Mouse (Mus musculus) embryonic facial prominence, embryonic 10.5 days (tissue): Measurements from ENCODE around the gene Aldh1l1. TPM values are rescaled to one million over a fixed set of nuclear protein-coding genes. Genes with fewer than 3 reads are reported as not detected.

Experiments
- DNase-seq: peaks from one replicate; pipeline ENCODE4 v3.0.0-alpha.2; 2017; ENCODE audit warnings: low spot score
- H3K27ac ChIP-seq: fragments of 300-500 bp; sonication (generic); replicated peaks from 2 replicates; pipeline ENCODE4 v1.5.1; 2016; ENCODE audit warnings: mild to moderate bottlenecking
- H3K27me3 ChIP-seq: fragments of 300-500 bp; sonication (generic); replicated peaks from 2 replicates; pipeline ENCODE4 v1.6.1; 2016; ENCODE audit warnings: low read depth, mild to moderate bottlenecking; ENCODE audit not compliant: poor library complexity, severe bottlenecking
- H3K36me3 ChIP-seq: fragments of 300-500 bp; sonication (generic); replicated peaks from 2 replicates; pipeline ENCODE4 v1.6.1; 2016; ENCODE audit warnings: mild to moderate bottlenecking, moderate library complexity
- H3K4me1 ChIP-seq: fragments of 300-500 bp; sonication (generic); 2 replicates; pipeline ENCODE4 v1.6.1; 2016
- H3K4me3 ChIP-seq: fragments of 300-500 bp; sonication (generic); 2 replicates; pipeline ENCODE4 v1.5.1; 2016; ENCODE audit warnings: mild to moderate bottlenecking, moderate library complexity
- H3K9me3 ChIP-seq: fragments of 300-500 bp; sonication (generic); 2 replicates; pipeline ENCODE4 v1.6.1; 2016; ENCODE audit warnings: mild to moderate bottlenecking
- WGBS: fragments of 180-500 bp; shearing (Covaris S2); methylation state at CpG from one replicate; pipeline ENCODE4 v1.1.7; 2016; 5-methylcytosine and 5-hydroxymethylcytosine counted together
- polyA plus RNA-seq: library from polyadenylated mRNA; unstranded; fragments of >200 nt; fragmentation: Nextera tagmentation; extraction: Ambion mirVana; gene quantifications from 2 replicates; pipeline ENCODE4 v1.2.1, GENCODE M21; 2016

Gene Aldh1l1
- polyA plus RNA-seq, 1 experiment from 2014 or later = 2.1 TPM

GRCm38 (mm10) chr6:90541367-90541772, 55.1 kb downstream of the Aldh1l1 start:
- H3K36me3 ChIP-seq = no peaks in the 10 kb centered on the region
- DNase-seq = no peak
- no peak overlapping the region for H3K4me3 ChIP-seq
- peak overlapping the region; percentile 35 for H3K27ac ChIP-seq
- WGBS = 60% methylated on average over 5 of the region's 5 CpGs
- peaks cover 12% of the 10 kb centered on the region for H3K27me3 ChIP-seq
- H3K9me3 ChIP-seq = no peaks in the 10 kb centered on the region
- peaks cover 5% of the 10 kb centered on the region; the same call in 1 of the 2 replicates for H3K4me1 ChIP-seq

- no peaks in the 10 kb centered on the region for H3K9me3 ChIP-seq
- H3K4me1 ChIP-seq = peaks cover 7% of the 10 kb centered on the region; the same call in 1 of the 2 replicates
- no peak for DNase-seq
- H3K27ac ChIP-seq = no peak overlapping the region
- H3K27me3 ChIP-seq = peaks cover 4% of the 10 kb centered on the region; the same call in 1 of the 2 replicates
- no peak overlapping the region for H3K4me3 ChIP-seq
- H3K36me3 ChIP-seq = no peaks in the 10 kb centered on the region
- 77% methylated on average over 2 of the region's 2 CpGs for WGBS
Observed at GRCm38 (mm10) chr6:90544433-90544832, 58.2 kb downstream of the Aldh1l1 start.

- H3K4me3 ChIP-seq = no peak overlapping the region
- WGBS = 68% methylated on average over 3 of the region's 3 CpGs
- H3K36me3 ChIP-seq = no peaks in the 10 kb centered on the region
- peaks cover 19% of the 10 kb centered on the region for H3K4me1 ChIP-seq
- no peak for DNase-seq
- no peak overlapping the region for H3K27ac ChIP-seq
- no peaks in the 10 kb centered on the region for H3K9me3 ChIP-seq
- peaks cover 20% of the 10 kb centered on the region for H3K27me3 ChIP-seq
Observed at GRCm38 (mm10) chr6:90546274-90546673, 60.0 kb downstream of the Aldh1l1 start.

GRCm38 (mm10) chr6:90547041-90547440, 60.8 kb downstream of the Aldh1l1 start:
- no peak overlapping the region for H3K27ac ChIP-seq
- no peak for DNase-seq
- H3K9me3 ChIP-seq = no peaks in the 10 kb centered on the region
- WGBS = 78% methylated on average over 3 of the region's 3 CpGs
- H3K4me3 ChIP-seq = no peak overlapping the region
- H3K36me3 ChIP-seq = no peaks in the 10 kb centered on the region
- H3K27me3 ChIP-seq = peaks cover 24% of the 10 kb centered on the region
- peaks cover 19% of the 10 kb centered on the region for H3K4me1 ChIP-seq

- 8% methylated on average over 25 of the region's 25 CpGs for WGBS
- H3K4me3 ChIP-seq = peak overlapping the region; percentile 52
- peak overlapping the region; percentile 24; the same call in 1 of the 2 replicates for H3K27ac ChIP-seq
- peaks cover 24% of the 10 kb centered on the region for H3K27me3 ChIP-seq
- H3K36me3 ChIP-seq = no peaks in the 10 kb centered on the region
- peaks cover 19% of the 10 kb centered on the region for H3K4me1 ChIP-seq
- H3K9me3 ChIP-seq = no peaks in the 10 kb centered on the region
- DNase-seq = peak; percentile 75
Observed at GRCm38 (mm10) chr6:90550161-90550912, 64.1 kb downstream of the Aldh1l1 start.

GRCm38 (mm10) chr6:90551251-90551650, 65.0 kb downstream of the Aldh1l1 start:
- H3K4me3 ChIP-seq = 0 out of 2 replicates have a peak overlapping the region, but pooled peaks have one; percentile 52
- no peaks in the 10 kb centered on the region for H3K9me3 ChIP-seq
- no peak overlapping the region for H3K27ac ChIP-seq
- peaks cover 24% of the 10 kb centered on the region for H3K27me3 ChIP-seq
- DNase-seq = no peak
- no peaks in the 10 kb centered on the region for H3K36me3 ChIP-seq
- H3K4me1 ChIP-seq = peaks cover 19% of the 10 kb centered on the region

GRCm38 (mm10) chr6:90553197-90553596, 67.0 kb downstream of the Aldh1l1 start:
- Histone ChIP-seq H3K4me3 (no peak overlapping the region), H3K9me3 (no peaks in the 10 kb centered on the region), H3K27ac (no peak overlapping the region), H3K4me1 (peaks cover 17% of the 10 kb centered on the region), H3K27me3 (peaks cover 24% of the 10 kb centered on the region), H3K36me3 (no peaks in the 10 kb centered on the region)
- DNase-seq = no peak

- no peak for DNase-seq
- Histone ChIP-seq H3K36me3 (no peaks in the 10 kb centered on the region), H3K4me1 (peaks cover 17% of the 10 kb centered on the region), H3K4me3 (no peak overlapping the region), H3K27ac (no peak overlapping the region), H3K9me3 (no peaks in the 10 kb centered on the region), H3K27me3 (peaks cover 24% of the 10 kb centered on the region)
- WGBS = 90% methylated on average over 5 of the region's 5 CpGs
Observed at GRCm38 (mm10) chr6:90553682-90554081, 67.5 kb downstream of the Aldh1l1 start.

GRCm38 (mm10) chr6:90556534-90557058, 70.4 kb downstream of the Aldh1l1 start:
- H3K36me3 ChIP-seq = no peaks in the 10 kb centered on the region
- 69% methylated on average over 2 of the region's 2 CpGs for WGBS
- peaks cover 9% of the 10 kb centered on the region for H3K4me1 ChIP-seq
- H3K27ac ChIP-seq = no peak overlapping the region
- no peak overlapping the region for H3K4me3 ChIP-seq
- DNase-seq = no peak
- peaks cover under 1% of the 10 kb centered on the region for H3K27me3 ChIP-seq
- H3K9me3 ChIP-seq = no peaks in the 10 kb centered on the region

GRCm38 (mm10) chr6:90557077-90557476, 70.8 kb downstream of the Aldh1l1 start:
- Histone ChIP-seq H3K36me3 (no peaks in the 10 kb centered on the region), H3K4me1 (peaks cover 10% of the 10 kb centered on the region), H3K27ac (no peak overlapping the region), H3K9me3 (no peaks in the 10 kb centered on the region), H3K4me3 (no peak overlapping the region), H3K27me3 (no peaks in the 10 kb centered on the region)
- WGBS = 85% methylated on average over 7 of the region's 7 CpGs
- no peak for DNase-seq

GRCm38 (mm10) chr6:90557829-90558693, 71.8 kb downstream of the Aldh1l1 start:
- WGBS = 78% methylated on average over 6 of the region's 6 CpGs
- Histone ChIP-seq H3K36me3 (no peaks in the 10 kb centered on the region), H3K27me3 (0 out of 2 replicates have a peak, but pooled peaks cover 3% of the 10 kb centered on the region), H3K9me3 (no peaks in the 10 kb centered on the region), H3K4me3 (no peak overlapping the region), H3K27ac (no peak overlapping the region), H3K4me1 (peaks cover 10% of the 10 kb centered on the region)
- DNase-seq = no peak

- Histone ChIP-seq H3K27me3 (0 out of 2 replicates have a peak, but pooled peaks cover 4% of the 10 kb centered on the region), H3K36me3 (no peaks in the 10 kb centered on the region), H3K9me3 (no peaks in the 10 kb centered on the region), H3K4me1 (peaks cover 10% of the 10 kb centered on the region), H3K27ac (no peak overlapping the region), H3K4me3 (no peak overlapping the region)
- WGBS = 87% methylated on average over 3 of the region's 3 CpGs
- no peak for DNase-seq
Observed at GRCm38 (mm10) chr6:90560390-90561058, 74.3 kb downstream of the Aldh1l1 start.
